Mouse (Mus musculus) C2C12 (cell line): ENCODE data around the gene Jade2.

Experiments used
- CEBPB ChIP-seq: IDR thresholded peaks from one replicate; pipeline ENCODE4 v1.6.1; 2011; ENCODE audit warnings: low read depth, mild to moderate bottlenecking, control low read depth, moderate library complexity
- CTCF ChIP-seq: IDR thresholded peaks from one replicate; pipeline ENCODE4 v1.5.1; 2011; ENCODE audit not compliant: control insufficient read depth, insufficient read depth, insufficient read length
- MAX ChIP-seq: IDR thresholded peaks from one replicate; pipeline ENCODE4 v1.6.1; 2011; ENCODE audit warnings: mild to moderate bottlenecking, control low read depth
- MYOG ChIP-seq: IDR thresholded peaks from one replicate; pipeline ENCODE4 v1.6.1; 2011; ENCODE audit not compliant: control insufficient read depth, insufficient read length; ENCODE audit errors: extremely low read depth
- USF1 ChIP-seq: IDR thresholded peaks from one replicate; pipeline ENCODE4 v1.6.1; 2011; ENCODE audit warnings: low read depth, mild to moderate bottlenecking, control low read depth, moderate library complexity

DNA sequence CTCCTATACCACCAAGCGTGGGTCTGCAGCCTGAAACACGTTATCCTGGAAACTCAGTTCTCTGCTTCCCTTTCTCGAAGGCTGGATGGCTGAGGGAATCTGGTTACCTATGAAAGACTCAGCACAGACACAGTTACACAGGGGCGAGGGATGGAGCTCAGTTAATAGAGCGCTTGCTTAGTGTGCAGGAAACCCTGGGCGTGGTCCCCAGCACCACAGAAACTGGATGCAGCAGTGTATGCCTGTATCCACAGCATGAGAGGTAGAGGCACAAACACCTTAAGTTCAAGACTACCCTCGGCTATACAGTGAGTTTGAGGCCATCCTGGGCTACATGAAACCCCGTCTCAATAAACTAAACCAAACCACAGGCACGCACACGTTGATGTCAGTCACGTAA lies 17.5 kb downstream of the Jade2 start:
- TF ChIP-seq CTCF (no peak), CEBPB (no peak), MAX (no peak), MYOG (no peak), USF1 (no peak)
